Mouse (Mus musculus): Measurements from ENCODE around the gene AC140267.1.

Gene AC140267.1

GRCm38 (mm10) chr15:80235535-80235934 is at the start of gene AC140267.1:
Gene AC140267.1, plus strand, starts transcription at chr15:80235835.
- DNase-seq (ENCODE audit: low spot score) = no peak

- DNase-seq (ENCODE audit: low spot score) = no peak
Measured at GRCm38 (mm10) chr15:80188927-80189326, 46.7 kb upstream of the AC140267.1 start.

- DNase-seq (ENCODE audit: low spot score) = no peak
Measured at GRCm38 (mm10) chr15:80190075-80190474, 45.6 kb upstream of the AC140267.1 start.

GRCm38 (mm10) chr15:80191585-80192245 is 43.9 kb upstream of the AC140267.1 start:
- peak; percentile 58 for DNase-seq (ENCODE audit: low spot score)

- DNase-seq (ENCODE audit: low spot score) = peak; percentile 84
Measured at GRCm38 (mm10) chr15:80192246-80192585, 43.4 kb upstream of the AC140267.1 start.

GRCm38 (mm10) chr15:80192847-80193246 is 42.8 kb upstream of the AC140267.1 start:
- DNase-seq (ENCODE audit: low spot score) = no peak

- DNase-seq (ENCODE audit: low spot score) = no peak
Measured at GRCm38 (mm10) chr15:80199556-80199955, 36.1 kb upstream of the AC140267.1 start.

GRCm38 (mm10) chr15:80202111-80202775 is 33.4 kb upstream of the AC140267.1 start:
- no peak for DNase-seq (ENCODE audit: low spot score)

GRCm38 (mm10) chr15:80203406-80203805 is 32.2 kb upstream of the AC140267.1 start:
- no peak for DNase-seq (ENCODE audit: low spot score)

- no peak for DNase-seq (ENCODE audit: low spot score)
Measured at GRCm38 (mm10) chr15:80206057-80206565, 29.5 kb upstream of the AC140267.1 start.

- DNase-seq (ENCODE audit: low spot score) = no peak
Measured at GRCm38 (mm10) chr15:80208446-80208845, 27.2 kb upstream of the AC140267.1 start.

- DNase-seq (ENCODE audit: low spot score) = no peak
Measured at GRCm38 (mm10) chr15:80213688-80214087, 21.9 kb upstream of the AC140267.1 start.

GRCm38 (mm10) chr15:80215716-80216479 is 19.7 kb upstream of the AC140267.1 start:
- peak; percentile 47 for DNase-seq (ENCODE audit: low spot score)

- peak; percentile 9 for DNase-seq (ENCODE audit: low spot score)
Measured at GRCm38 (mm10) chr15:80216480-80216820, 19.2 kb upstream of the AC140267.1 start.

GRCm38 (mm10) chr15:80217476-80217875 is 18.2 kb upstream of the AC140267.1 start:
- no peak for DNase-seq (ENCODE audit: low spot score)

- peak; percentile 69 for DNase-seq (ENCODE audit: low spot score)
Measured at GRCm38 (mm10) chr15:80219211-80219610, 16.4 kb upstream of the AC140267.1 start.

GRCm38 (mm10) chr15:80219705-80220657 is 15.7 kb upstream of the AC140267.1 start:
- no peak for DNase-seq (ENCODE audit: low spot score)

GRCm38 (mm10) chr15:80221031-80221430 is 14.6 kb upstream of the AC140267.1 start:
- DNase-seq (ENCODE audit: low spot score) = no peak

GRCm38 (mm10) chr15:80223751-80224150 is 11.9 kb upstream of the AC140267.1 start:
- DNase-seq (ENCODE audit: low spot score) = no peak

GRCm38 (mm10) chr15:80225208-80225607 is 10.4 kb upstream of the AC140267.1 start:
- peak; percentile 80 for DNase-seq (ENCODE audit: low spot score)

- DNase-seq (ENCODE audit: low spot score) = peak; percentile 46
Measured at GRCm38 (mm10) chr15:80225796-80226195, 9.8 kb upstream of the AC140267.1 start.

All from T-cell, adult 2 months (primary cell).